Mouse (Mus musculus) liver, adult 2 months (tissue): Measurements from ENCODE around the gene Ina.

Source experiments
- CTCF ChIP-seq: fragments of 200-500 bp; IDR thresholded peaks from 2 replicates; pipeline ENCODE4 v1.5.1; 2011; ENCODE audit warnings: low read depth, low read length, control low read depth
- POLR2A ChIP-seq: fragments of 200-500 bp; IDR thresholded peaks from 2 replicates; pipeline ENCODE4 v1.6.1; 2011; ENCODE audit warnings: low read length, control low read depth; ENCODE audit not compliant: insufficient read depth; ENCODE audit errors: extremely low read depth

DNA sequence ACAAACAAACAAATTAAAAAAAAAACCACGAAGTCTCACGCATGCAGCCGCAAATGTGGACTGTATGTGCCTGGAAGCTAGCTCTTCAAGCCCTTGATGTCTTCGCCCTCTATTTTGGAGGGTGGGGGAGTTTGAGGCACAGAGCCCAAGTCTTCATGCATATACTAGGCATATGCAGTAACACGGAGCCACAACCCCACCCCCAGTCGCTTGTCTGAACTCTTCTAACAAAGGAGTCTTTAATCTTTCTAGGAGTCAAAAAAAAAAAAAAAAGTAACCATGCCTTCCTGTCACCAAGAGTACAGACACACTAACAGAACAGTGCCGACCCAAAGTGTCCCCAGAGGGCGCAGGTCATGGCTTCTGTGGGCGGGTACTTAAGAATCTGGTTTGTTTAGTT, 1.5 kb downstream of the Ina start:
- TF ChIP-seq POLR2A (no peak), CTCF (no peak)
